Mouse (Mus musculus) kidney, postnatal 0 days (tissue): Measurements from ENCODE around the gene Tigd3. TPM values are rescaled to one million over a fixed set of nuclear protein-coding genes. Genes with fewer than 3 reads are reported as not detected.
A peak's percentile ranks its signal among the peaks of the same experiment; 100 is the strongest.

ENCODE experiments used
- ATAC-seq: fragments of 200-750 bp; cut with Nextera tagmentation; replicated peaks from 2 replicates; pipeline ENCODE4 v1.8.0; 2017; ENCODE audit warnings: low read depth, moderate number of reproducible peaks, moderate TSS enrichment, moderate library complexity; ENCODE audit not compliant: low FRiP score
- DNase-seq: peaks from one replicate; pipeline ENCODE4 v3.0.0-alpha.2; 2016; ENCODE audit warnings: low spot score
- H3K27ac ChIP-seq: fragments of 300-500 bp; sonication (generic); 2 replicates; pipeline ENCODE4 v1.5.1; 2014; ENCODE audit warnings: mild to moderate bottlenecking
- H3K27me3 ChIP-seq: fragments of 300-500 bp; sonication (generic); 2 replicates; pipeline ENCODE4 v1.6.1; 2014; ENCODE audit warnings: low read length, mixed read lengths; ENCODE audit not compliant: insufficient read depth
- H3K36me3 ChIP-seq: fragments of 300-500 bp; sonication (generic); 2 replicates; pipeline ENCODE4 v1.6.1; 2014; ENCODE audit warnings: low read length, mixed read lengths; ENCODE audit not compliant: insufficient read depth
- H3K4me1 ChIP-seq: fragments of 300-500 bp; sonication (generic); replicated peaks from 2 replicates; pipeline ENCODE4 v1.6.1; 2014; ENCODE audit warnings: antibody characterized with exemption, low read length, mixed read lengths; ENCODE audit not compliant: insufficient read depth
- H3K4me2 ChIP-seq: fragments of 300-500 bp; sonication (generic); 2 replicates; pipeline ENCODE4 v1.6.1; 2014; ENCODE audit warnings: mild to moderate bottlenecking, low read length, moderate library complexity, mixed read lengths
- H3K4me3 ChIP-seq: fragments of 300-500 bp; sonication (generic); replicated peaks from 2 replicates; pipeline ENCODE4 v1.5.1; 2014; ENCODE audit warnings: low read depth, low read length
- H3K9ac ChIP-seq: fragments of 300-500 bp; sonication (generic); 2 replicates; pipeline ENCODE4 v1.6.1; 2014; ENCODE audit warnings: low read depth, low read length
- H3K9me3 ChIP-seq: fragments of 300-500 bp; sonication (generic); replicated peaks from 2 replicates; pipeline ENCODE4 v1.6.1; 2016; ENCODE audit warnings: low read length, inconsistent platforms, mixed read lengths
- CTCF ChIP-seq: IDR thresholded peaks from 2 replicates; pipeline ENCODE4 v1.5.1; 2016; ENCODE audit warnings: antibody characterized with exemption, low read depth, mild to moderate bottlenecking, moderate library complexity
- WGBS: fragments of 180-500 bp; shearing (Covaris S2); extraction: QIAGEN DNeasy Blood & Tissue Kit; methylation state at CpG from one replicate; pipeline ENCODE4 v1.1.7; 2014; 5-methylcytosine and 5-hydroxymethylcytosine counted together
- polyA plus RNA-seq: library from polyadenylated mRNA; unstranded; fragments of >200 nt; fragmentation: Nextera tagmentation; extraction: Ambion mirVana; gene quantifications from 2 replicates; pipeline ENCODE4 v1.2.1, GENCODE M21; 2015

Gene Tigd3
- polyA plus RNA-seq, 1 experiment from 2014 or later, result 2.9 TPM

- 95% methylated on average over 13 of the region's 13 CpGs for WGBS
- no peak overlapping the region for H3K9ac ChIP-seq
- no peak overlapping the region for H3K4me3 ChIP-seq
- no peaks in the 10 kb centered on the region for H3K9me3 ChIP-seq
- no peak for DNase-seq
- no peaks in the 10 kb centered on the region for H3K27me3 ChIP-seq
- H3K27ac ChIP-seq, result no peak overlapping the region
- no peak for ATAC-seq
- no peak for TF ChIP-seq CTCF
- peaks cover 4% of the 10 kb centered on the region; the same call in 1 of the 2 replicates for H3K36me3 ChIP-seq
- 0 out of 2 replicates have a peak overlapping the region, but pooled peaks have one; percentile 91 for H3K4me2 ChIP-seq
- 0 out of 2 replicates have a peak, but pooled peaks cover 6% of the 10 kb centered on the region for H3K4me1 ChIP-seq
Observed at GRCm38 (mm10) chr19:5892735-5893134, 1.2 kb downstream of the Tigd3 start.

- 96% methylated on average over 7 of the region's 7 CpGs for WGBS
- no peak for TF ChIP-seq CTCF
- no peak overlapping the region for H3K9ac ChIP-seq
Observed at GRCm38 (mm10) chr19:5892262-5892661, 1.7 kb downstream of the Tigd3 start.

GRCm38 (mm10) chr19:5891521-5892258 lies 2.3 kb downstream of the Tigd3 start:
- ATAC-seq (no peak), DNase-seq (no peak)
- H3K4me3 ChIP-seq, result no peak overlapping the region
- WGBS, result 90% methylated on average over 12 of the region's 12 CpGs
- no peaks in the 10 kb centered on the region for H3K9me3 ChIP-seq
- H3K9ac ChIP-seq, result 0 out of 2 replicates have a peak overlapping the region, but pooled peaks have one; percentile 5
- peaks cover 3% of the 10 kb centered on the region; the same call in 1 of the 2 replicates for H3K36me3 ChIP-seq
- no peaks in the 10 kb centered on the region for H3K27me3 ChIP-seq
- H3K4me2 ChIP-seq, result no peak overlapping the region
- TF ChIP-seq CTCF, result no peak
- no peak overlapping the region for H3K27ac ChIP-seq
- H3K4me1 ChIP-seq, result 0 out of 2 replicates have a peak, but pooled peaks cover 6% of the 10 kb centered on the region

More at GRCm38 (mm10) chr19:5892262-5892661, 1.7 kb downstream of the Tigd3 start:
- 0 out of 2 replicates have a peak, but pooled peaks cover 6% of the 10 kb centered on the region for H3K4me1 ChIP-seq
- no peaks in the 10 kb centered on the region for H3K9me3 ChIP-seq
- no peak for ATAC-seq
- H3K27ac ChIP-seq, result no peak overlapping the region
- H3K27me3 ChIP-seq, result no peaks in the 10 kb centered on the region
- H3K4me3 ChIP-seq, result no peak overlapping the region
- peaks cover 4% of the 10 kb centered on the region; the same call in 1 of the 2 replicates for H3K36me3 ChIP-seq
- H3K4me2 ChIP-seq, result no peak overlapping the region
- no peak for DNase-seq

- Histone ChIP-seq H3K9ac (no peak overlapping the region), H3K27ac (no peak overlapping the region), H3K36me3 (no peaks in the 10 kb centered on the region), H3K4me1 (0 out of 2 replicates have a peak, but pooled peaks cover 6% of the 10 kb centered on the region), H3K9me3 (no peaks in the 10 kb centered on the region), H3K27me3 (no peaks in the 10 kb centered on the region), H3K4me3 (no peak overlapping the region), H3K4me2 (no peak overlapping the region)
- 55% methylated on average over 4 of the region's 4 CpGs for WGBS
- TF ChIP-seq CTCF, result no peak
- ATAC-seq (no peak), DNase-seq (no peak)
Observed at GRCm38 (mm10) chr19:5889211-5889610, 4.7 kb downstream of the Tigd3 start.

GRCm38 (mm10) chr19:5887234-5887815 lies 6.6 kb downstream of the Tigd3 start:
- no peaks in the 10 kb centered on the region for H3K4me1 ChIP-seq
- DNase-seq (no peak), ATAC-seq (no peak)
- H3K9me3 ChIP-seq, result no peaks in the 10 kb centered on the region
- H3K9ac ChIP-seq, result no peak overlapping the region
- no peak overlapping the region for H3K4me3 ChIP-seq
- no peaks in the 10 kb centered on the region for H3K27me3 ChIP-seq
- no peak overlapping the region for H3K27ac ChIP-seq
- H3K36me3 ChIP-seq, result 0 out of 2 replicates have a peak, but pooled peaks cover 3% of the 10 kb centered on the region
- WGBS, result 74% methylated on average over 3 of the region's 3 CpGs
- H3K4me2 ChIP-seq, result no peak overlapping the region
- no peak for TF ChIP-seq CTCF

- H3K36me3 ChIP-seq, result 0 out of 2 replicates have a peak, but pooled peaks cover 6% of the 10 kb centered on the region
- H3K4me3 ChIP-seq, result no peak overlapping the region
- no peak for ATAC-seq
- no peak overlapping the region for H3K9ac ChIP-seq
- DNase-seq, result no peak
- no peak overlapping the region for H3K4me2 ChIP-seq
- no peaks in the 10 kb centered on the region for H3K9me3 ChIP-seq
- TF ChIP-seq CTCF, result peak; percentile 70
- H3K27ac ChIP-seq, result no peak overlapping the region
- H3K27me3 ChIP-seq, result no peaks in the 10 kb centered on the region
- WGBS, result 65% methylated on average over 4 of the region's 4 CpGs
- no peaks in the 10 kb centered on the region; the same call in 1 of the 2 replicates for H3K4me1 ChIP-seq
Observed at GRCm38 (mm10) chr19:5885838-5886237, 8.1 kb downstream of the Tigd3 start.
